Mouse (Mus musculus) hindbrain, embryonic 15.5 days (tissue): Measurements from ENCODE around the gene Bcl10. TPM values are rescaled to one million over a fixed set of nuclear protein-coding genes. Genes with fewer than 3 reads are reported as not detected.

Source experiments
- ATAC-seq: fragments of 200-750 bp; cut with Nextera tagmentation; 2 replicates; pipeline ENCODE4 v1.8.0; 2017; ENCODE audit warnings: low read depth, moderate number of reproducible peaks, moderate TSS enrichment; ENCODE audit not compliant: low FRiP score
- H3K27ac ChIP-seq: fragments of 300-500 bp; sonication (generic); replicated peaks from 2 replicates; pipeline ENCODE4 v1.5.1; 2015; ENCODE audit warnings: mild to moderate bottlenecking, inconsistent platforms
- H3K27me3 ChIP-seq: fragments of 300-500 bp; sonication (generic); 2 replicates; pipeline ENCODE4 v1.6.1; 2015; ENCODE audit warnings: control low read depth, inconsistent platforms
- H3K36me3 ChIP-seq: fragments of 300-500 bp; sonication (generic); 2 replicates; pipeline ENCODE4 v1.6.1; 2015; ENCODE audit warnings: control low read depth, inconsistent platforms
- H3K4me1 ChIP-seq: fragments of 300-500 bp; sonication (generic); replicated peaks from 2 replicates; pipeline ENCODE4 v1.6.1; 2015; ENCODE audit warnings: control low read depth, inconsistent platforms
- H3K4me2 ChIP-seq: fragments of 300-500 bp; sonication (generic); 2 replicates; pipeline ENCODE4 v1.6.1; 2015; ENCODE audit warnings: moderate library complexity, mild to moderate bottlenecking, inconsistent platforms
- H3K4me3 ChIP-seq: fragments of 300-500 bp; sonication (generic); 2 replicates; pipeline ENCODE4 v1.5.1; 2015; ENCODE audit warnings: mild to moderate bottlenecking, inconsistent platforms
- H3K9ac ChIP-seq: fragments of 300-500 bp; sonication (generic); 2 replicates; pipeline ENCODE4 v1.6.1; 2015; ENCODE audit warnings: inconsistent platforms
- H3K9me3 ChIP-seq: fragments of 300-500 bp; sonication (generic); 2 replicates; pipeline ENCODE4 v1.6.1; 2016; ENCODE audit warnings: control low read depth, inconsistent platforms
- WGBS: fragments of 180-500 bp; shearing (Covaris S2); methylation state at CpG from one replicate; pipeline ENCODE4 v1.1.7; 2015; 5-methylcytosine and 5-hydroxymethylcytosine counted together
- polyA plus RNA-seq: library from polyadenylated mRNA; unstranded; fragments of >200 nt; fragmentation: Nextera tagmentation; extraction: Ambion mirVana; gene quantifications from 2 replicates; pipeline ENCODE4 v1.2.1, GENCODE M21; 2015

Gene Bcl10
- polyA plus RNA-seq, 1 experiment from 2014 or later: 34.8 TPM

- no peak for ATAC-seq
- H3K4me1 ChIP-seq: no peaks in the 10 kb centered on the region
- H3K9ac ChIP-seq: no peak overlapping the region
- H3K4me2 ChIP-seq: no peak overlapping the region
- H3K27ac ChIP-seq: no peak overlapping the region
- no peaks in the 10 kb centered on the region for H3K27me3 ChIP-seq
- H3K4me3 ChIP-seq: no peak overlapping the region
- H3K9me3 ChIP-seq: no peaks in the 10 kb centered on the region
- 95% methylated on average over 4 of the region's 4 CpGs for WGBS
- no peaks in the 10 kb centered on the region for H3K36me3 ChIP-seq
These were observed 5.8 kb upstream of the Bcl10 start for GRCm38 (mm10) chr3:145916826-145917225.

GRCm38 (mm10) chr3:145922971-145923370 is 367 bp downstream of the Bcl10 start:
- Histone ChIP-seq H3K4me1 (peaks cover 16% of the 10 kb centered on the region), H3K27ac (no peak overlapping the region), H3K9ac (no peak overlapping the region), H3K4me2 (no peak overlapping the region), H3K27me3 (no peaks in the 10 kb centered on the region), H3K36me3 (no peaks in the 10 kb centered on the region), H3K4me3 (no peak overlapping the region), H3K9me3 (no peaks in the 10 kb centered on the region)
- WGBS: 72% methylated on average over 3 of the region's 3 CpGs
- no peak for ATAC-seq

- WGBS: under 1% methylated on average over 58 of the region's 58 CpGs
- peak overlapping the region; percentile 64 for H3K4me3 ChIP-seq
- ATAC-seq: peak; percentile 100
These were observed 1.4 kb downstream of the Bcl10 start for GRCm38 (mm10) chr3:145923874-145924577.

GRCm38 (mm10) chr3:145924649-145925337 is 2.2 kb downstream of the Bcl10 start:
- Histone ChIP-seq H3K4me2 (peak overlapping the region; percentile 69), H3K9me3 (no peaks in the 10 kb centered on the region), H3K4me1 (peaks cover 16% of the 10 kb centered on the region), H3K36me3 (no peaks in the 10 kb centered on the region), H3K9ac (peak overlapping the region; percentile 81), H3K27ac (peak overlapping the region; percentile 88), H3K4me3 (peak overlapping the region; percentile 64), H3K27me3 (no peaks in the 10 kb centered on the region)
- WGBS: 6% methylated on average over 39 of the region's 39 CpGs
- ATAC-seq: no peak; the same call in 1 of the 2 replicates

More at GRCm38 (mm10) chr3:145923874-145924577, 1.4 kb downstream of the Bcl10 start:
- Histone ChIP-seq H3K27me3 (no peaks in the 10 kb centered on the region), H3K4me2 (peak overlapping the region; percentile 69), H3K36me3 (no peaks in the 10 kb centered on the region), H3K4me1 (peaks cover 16% of the 10 kb centered on the region), H3K9me3 (no peaks in the 10 kb centered on the region), H3K27ac (peak overlapping the region; percentile 88), H3K9ac (peak overlapping the region; percentile 81)

- H3K27me3 ChIP-seq: no peaks in the 10 kb centered on the region
- H3K4me3 ChIP-seq: peak overlapping the region; percentile 64
- no peaks in the 10 kb centered on the region for H3K9me3 ChIP-seq
- peaks cover 16% of the 10 kb centered on the region for H3K4me1 ChIP-seq
- 71% methylated on average over 5 of the region's 5 CpGs for WGBS
- no peak overlapping the region for H3K27ac ChIP-seq
- no peak for ATAC-seq
- peak overlapping the region; percentile 69 for H3K4me2 ChIP-seq
- no peaks in the 10 kb centered on the region for H3K36me3 ChIP-seq
- H3K9ac ChIP-seq: peak overlapping the region; percentile 81; the same call in 1 of the 2 replicates
These were observed 2.9 kb downstream of the Bcl10 start for GRCm38 (mm10) chr3:145925506-145925905.

GRCm38 (mm10) chr3:145929525-145930400 is 7.2 kb downstream of the Bcl10 start:
- H3K4me2 ChIP-seq: no peak overlapping the region
- H3K4me3 ChIP-seq: no peak overlapping the region
- no peaks in the 10 kb centered on the region for H3K9me3 ChIP-seq
- WGBS: 70% methylated on average over 7 of the region's 7 CpGs
- peaks cover 17% of the 10 kb centered on the region; the same call in 1 of the 2 replicates for H3K36me3 ChIP-seq
- no peak for ATAC-seq
- no peak overlapping the region for H3K27ac ChIP-seq
- H3K9ac ChIP-seq: no peak overlapping the region
- H3K4me1 ChIP-seq: peaks cover 16% of the 10 kb centered on the region
- H3K27me3 ChIP-seq: no peaks in the 10 kb centered on the region

GRCm38 (mm10) chr3:145933845-145934244 is 11.2 kb downstream of the Bcl10 start:
- no peak overlapping the region for H3K4me3 ChIP-seq
- no peaks in the 10 kb centered on the region for H3K27me3 ChIP-seq
- H3K4me1 ChIP-seq: peaks cover 3% of the 10 kb centered on the region
- no peak overlapping the region for H3K9ac ChIP-seq
- H3K27ac ChIP-seq: no peak overlapping the region
- H3K36me3 ChIP-seq: peaks cover 17% of the 10 kb centered on the region; the same call in 1 of the 2 replicates
- no peak overlapping the region for H3K4me2 ChIP-seq
- no peak for ATAC-seq
- 86% methylated on average over 9 of the region's 9 CpGs for WGBS
- no peaks in the 10 kb centered on the region for H3K9me3 ChIP-seq

GRCm38 (mm10) chr3:145937505-145938404 is 15.2 kb downstream of the Bcl10 start, which contains the start of gene 2410004B18Rik:
2410004B18Rik (plus strand) TSS chr3:145938014.
- peaks cover 22% of the 10 kb centered on the region for H3K4me1 ChIP-seq
- peaks cover 19% of the 10 kb centered on the region; the same call in 1 of the 2 replicates for H3K36me3 ChIP-seq
- peak within 1 kb of the TSS; percentile 82 for H3K4me2 ChIP-seq
- H3K9me3 ChIP-seq: no peaks in the 10 kb centered on the region
- ATAC-seq: peak; percentile 95
- H3K27me3 ChIP-seq: no peaks in the 10 kb centered on the region
- peak within 1 kb of the TSS; percentile 85 for H3K27ac ChIP-seq
- peak within 1 kb of the TSS; percentile 99 for H3K4me3 ChIP-seq
- 2% methylated on average over 59 of the region's 70 CpGs for WGBS
- peak within 1 kb of the TSS; percentile 95 for H3K9ac ChIP-seq

GRCm38 (mm10) chr3:145938405-145939349 is 16.1 kb downstream of the Bcl10 start:
- peak overlapping the region; percentile 85 for H3K27ac ChIP-seq
- ATAC-seq: peak; percentile 28
- H3K4me3 ChIP-seq: peak overlapping the region; percentile 99
- no peaks in the 10 kb centered on the region for H3K27me3 ChIP-seq
- H3K4me1 ChIP-seq: peaks cover 26% of the 10 kb centered on the region
- H3K4me2 ChIP-seq: peak overlapping the region; percentile 82
- H3K36me3 ChIP-seq: peaks cover 19% of the 10 kb centered on the region; the same call in 1 of the 2 replicates
- H3K9me3 ChIP-seq: no peaks in the 10 kb centered on the region
- 21% methylated on average over 39 of the region's 50 CpGs for WGBS
- H3K9ac ChIP-seq: peak overlapping the region; percentile 95

GRCm38 (mm10) chr3:145939402-145939801 is 16.8 kb downstream of the Bcl10 start:
- no peaks in the 10 kb centered on the region for H3K27me3 ChIP-seq

More at GRCm38 (mm10) chr3:145939402-145939801, 16.8 kb downstream of the Bcl10 start:
- Histone ChIP-seq H3K9me3 (no peaks in the 10 kb centered on the region), H3K27ac (no peak overlapping the region), H3K4me3 (peak overlapping the region; percentile 99), H3K4me1 (peaks cover 26% of the 10 kb centered on the region), H3K4me2 (peak overlapping the region; percentile 82), H3K9ac (0 out of 2 replicates have a peak overlapping the region, but pooled peaks have one; percentile 95), H3K36me3 (peaks cover 24% of the 10 kb centered on the region)
- 88% methylated on average over 12 of the region's 12 CpGs for WGBS
- no peak for ATAC-seq
